Mouse (Mus musculus): ENCODE measurements around the gene Fgd3.

Fgd3 gene

GRCm38 (mm10) chr13:49219367-49219766 lies 100.7 kb downstream of the Fgd3 start:
- CTCF ChIA-PET = no interaction called here

GRCm38 (mm10) chr13:49218651-49219050 lies 101.5 kb downstream of the Fgd3 start:
- CTCF ChIA-PET = interaction anchor here (0.5 kb wide), 1 partner anchor 136 kb away, joined by 3 read pairs; no protein-coding TSS in a partner anchor

- CTCF ChIA-PET = no interaction called here
Measured at GRCm38 (mm10) chr13:49216808-49217561, 103.1 kb downstream of the Fgd3 start.

- CTCF ChIA-PET = interaction anchor here (0.6 to 1.3 kb wide), 3 partner anchors 8 to 35 kb away, joined by 3 read pairs; no protein-coding TSS in a partner anchor
Measured at GRCm38 (mm10) chr13:49216220-49216552, 103.9 kb downstream of the Fgd3 start.

- CTCF ChIA-PET = interaction anchor here (0.6 to 1.3 kb wide), 3 partner anchors 9 to 36 kb away, joined by 3 read pairs; no protein-coding TSS in a partner anchor
Measured at GRCm38 (mm10) chr13:49215504-49216219, 104.4 kb downstream of the Fgd3 start, which contains the start of gene Card19. Card19 (minus strand) TSS chr13:49216037.

GRCm38 (mm10) chr13:49215128-49215503 lies 105.0 kb downstream of the Fgd3 start:
- CTCF ChIA-PET = interaction anchor here (1.3 kb wide), 1 partner anchor 9 kb away, joined by 3 read pairs; no protein-coding TSS in a partner anchor

GRCm38 (mm10) chr13:49214454-49214853 lies 105.7 kb downstream of the Fgd3 start:
- CTCF ChIA-PET = interaction anchor here (0.7 kb wide), 1 partner anchor 22 kb away, joined by 3 read pairs; no protein-coding TSS in a partner anchor

GRCm38 (mm10) chr13:49213531-49213932 lies 106.6 kb downstream of the Fgd3 start:
- CTCF ChIA-PET = no interaction called here

GRCm38 (mm10) chr13:49212711-49213500 lies 107.2 kb downstream of the Fgd3 start:
- CTCF ChIA-PET = interaction anchor here (0.7 kb wide), 1 partner anchor 23 kb away, joined by 8 read pairs; no protein-coding TSS in a partner anchor
